Mouse (Mus musculus): ENCODE measurements at regions not wholly inside any gene's neighbourhood (a gene's known extent, or its start where the extent isn't known, plus 50 kb on each side); places are given as distances from the start of the nearest gene placed in this dataset.

GRCm38 (mm10) chr11:45670156-45670830, 181.6 kb upstream of the Clint1 start:
- Histone ChIP-seq H3K4me1 (ENCODE audit: control insufficient read depth, insufficient read depth, low read length) (no peaks in the 10 kb centered on the region), H3K27me3 (ENCODE audit: control insufficient read depth, insufficient read depth, low read length) (no peaks in the 10 kb centered on the region), H3K4me3 (replicated peaks; ENCODE audit: insufficient read depth, low read depth, low read length) (no peak overlapping the region), H3K27ac (ENCODE audit: insufficient read depth, low read length) (no peak overlapping the region)
- TF ChIP-seq CTCF (IDR thresholded peaks at IDR 0.05; ENCODE audit: borderline replicate concordance, insufficient read depth, low read depth, low read length) (no peak), POLR2A (IDR thresholded peaks at IDR 0.05; ENCODE audit: borderline replicate concordance, insufficient read depth, low read length) (no peak)
- WGBS = 42% methylated on average over 8 of the region's 8 CpGs
- DNase-seq = no peak

- 37% methylated on average over 11 of the region's 11 CpGs for WGBS
- Histone ChIP-seq H3K4me1 (ENCODE audit: control insufficient read depth, insufficient read depth, low read length) (no peaks in the 10 kb centered on the region), H3K4me3 (replicated peaks; ENCODE audit: insufficient read depth, low read depth, low read length) (no peak overlapping the region), H3K27ac (ENCODE audit: insufficient read depth, low read length) (no peak overlapping the region), H3K27me3 (ENCODE audit: control insufficient read depth, insufficient read depth, low read length) (no peaks in the 10 kb centered on the region)
- DNase-seq = peak; percentile 38 to 66
- peak; percentile 73 for TF ChIP-seq CTCF (IDR thresholded peaks at IDR 0.05; ENCODE audit: borderline replicate concordance, insufficient read depth, low read depth, low read length)
- no peak for TF ChIP-seq POLR2A (IDR thresholded peaks at IDR 0.05; ENCODE audit: borderline replicate concordance, insufficient read depth, low read length)
Observed at GRCm38 (mm10) chr11:45678666-45679292, 173.1 kb upstream of the Clint1 start.

- H3K4me1 ChIP-seq (ENCODE audit: control insufficient read depth, insufficient read depth, low read length) = no peaks in the 10 kb centered on the region
- WGBS = 87% methylated on average over 9 of the region's 9 CpGs
- no peaks in the 10 kb centered on the region for H3K27me3 ChIP-seq (ENCODE audit: control insufficient read depth, insufficient read depth, low read length)
- TF ChIP-seq POLR2A (IDR thresholded peaks at IDR 0.05; ENCODE audit: borderline replicate concordance, insufficient read depth, low read length) (no peak), CTCF (IDR thresholded peaks at IDR 0.05; ENCODE audit: borderline replicate concordance, insufficient read depth, low read depth, low read length) (no peak)
- no peak overlapping the region for H3K27ac ChIP-seq (ENCODE audit: insufficient read depth, low read length)
- DNase-seq = no peak
- no peak overlapping the region for H3K4me3 ChIP-seq (replicated peaks; ENCODE audit: insufficient read depth, low read depth, low read length)
Observed at GRCm38 (mm10) chr11:45679293-45679673, 172.6 kb upstream of the Clint1 start.

GRCm38 (mm10) chr11:45685571-45685970, 166.3 kb upstream of the Clint1 start:
- Histone ChIP-seq H3K27ac (ENCODE audit: insufficient read depth, low read length) (no peak overlapping the region), H3K4me1 (ENCODE audit: control insufficient read depth, insufficient read depth, low read length) (no peaks in the 10 kb centered on the region), H3K4me3 (replicated peaks; ENCODE audit: insufficient read depth, low read depth, low read length) (no peak overlapping the region), H3K27me3 (ENCODE audit: control insufficient read depth, insufficient read depth, low read length) (no peaks in the 10 kb centered on the region)
- TF ChIP-seq CTCF (IDR thresholded peaks at IDR 0.05; ENCODE audit: borderline replicate concordance, insufficient read depth, low read depth, low read length) (no peak), POLR2A (IDR thresholded peaks at IDR 0.05; ENCODE audit: borderline replicate concordance, insufficient read depth, low read length) (no peak)
- 91% methylated on average over 5 of the region's 5 CpGs for WGBS
- no peak for DNase-seq

GRCm38 (mm10) chr11:45693206-45693605, 158.6 kb upstream of the Clint1 start:
- H3K4me3 ChIP-seq (replicated peaks; ENCODE audit: insufficient read depth, low read depth, low read length) = no peak overlapping the region
- DNase-seq = no peak
- WGBS = 71% methylated on average over 6 of the region's 6 CpGs

GRCm38 (mm10) chr11:45701506-45701905, 150.3 kb upstream of the Clint1 start:
- WGBS = 73% methylated on average over 3 of the region's 3 CpGs
- no peak for DNase-seq
- Histone ChIP-seq H3K4me1 (ENCODE audit: control insufficient read depth, insufficient read depth, low read length) (no peaks in the 10 kb centered on the region), H3K27ac (ENCODE audit: insufficient read depth, low read length) (no peak overlapping the region), H3K4me3 (replicated peaks; ENCODE audit: insufficient read depth, low read depth, low read length) (no peak overlapping the region), H3K27me3 (ENCODE audit: control insufficient read depth, insufficient read depth, low read length) (no peaks in the 10 kb centered on the region)
- TF ChIP-seq POLR2A (IDR thresholded peaks at IDR 0.05; ENCODE audit: borderline replicate concordance, insufficient read depth, low read length) (no peak), CTCF (IDR thresholded peaks at IDR 0.05; ENCODE audit: borderline replicate concordance, insufficient read depth, low read depth, low read length) (no peak)

More at GRCm38 (mm10) chr11:45693206-45693605, 158.6 kb upstream of the Clint1 start:
- TF ChIP-seq CTCF (IDR thresholded peaks at IDR 0.05; ENCODE audit: borderline replicate concordance, insufficient read depth, low read depth, low read length) (no peak), POLR2A (IDR thresholded peaks at IDR 0.05; ENCODE audit: borderline replicate concordance, insufficient read depth, low read length) (no peak)
- Histone ChIP-seq H3K27ac (ENCODE audit: insufficient read depth, low read length) (no peak overlapping the region), H3K4me1 (ENCODE audit: control insufficient read depth, insufficient read depth, low read length) (no peaks in the 10 kb centered on the region), H3K27me3 (ENCODE audit: control insufficient read depth, insufficient read depth, low read length) (no peaks in the 10 kb centered on the region)

- Histone ChIP-seq H3K27me3 (ENCODE audit: control insufficient read depth, insufficient read depth, low read length) (no peaks in the 10 kb centered on the region), H3K4me1 (ENCODE audit: control insufficient read depth, insufficient read depth, low read length) (no peaks in the 10 kb centered on the region), H3K27ac (ENCODE audit: insufficient read depth, low read length) (no peak overlapping the region), H3K4me3 (replicated peaks; ENCODE audit: insufficient read depth, low read depth, low read length) (no peak overlapping the region)
- WGBS = 62% methylated on average over 3 of the region's 3 CpGs
- no peak for DNase-seq
- TF ChIP-seq POLR2A (IDR thresholded peaks at IDR 0.05; ENCODE audit: borderline replicate concordance, insufficient read depth, low read length) (no peak), CTCF (IDR thresholded peaks at IDR 0.05; ENCODE audit: borderline replicate concordance, insufficient read depth, low read depth, low read length) (no peak)
Observed at GRCm38 (mm10) chr11:45702916-45703315, 148.9 kb upstream of the Clint1 start.

GRCm38 (mm10) chr11:45704411-45704810, 147.4 kb upstream of the Clint1 start:
- no peak for DNase-seq
- Histone ChIP-seq H3K4me3 (replicated peaks; ENCODE audit: insufficient read depth, low read depth, low read length) (no peak overlapping the region), H3K27me3 (ENCODE audit: control insufficient read depth, insufficient read depth, low read length) (no peaks in the 10 kb centered on the region), H3K27ac (ENCODE audit: insufficient read depth, low read length) (no peak overlapping the region), H3K4me1 (ENCODE audit: control insufficient read depth, insufficient read depth, low read length) (no peaks in the 10 kb centered on the region)
- 73% methylated on average over 5 of the region's 5 CpGs for WGBS
- TF ChIP-seq CTCF (IDR thresholded peaks at IDR 0.05; ENCODE audit: borderline replicate concordance, insufficient read depth, low read depth, low read length) (no peak), POLR2A (IDR thresholded peaks at IDR 0.05; ENCODE audit: borderline replicate concordance, insufficient read depth, low read length) (no peak)

All from cerebellum, adult 2 months (tissue).